Mouse (Mus musculus) heart, adult 2 months (tissue): ENCODE measurements at regions not wholly inside any gene's neighbourhood (a gene's known extent, or its start where the extent isn't known, plus 50 kb on each side); places are given as distances from the start of the nearest gene placed in this dataset.

Experiments
- CTCF ChIP-seq: fragments of 200-600 bp; IDR thresholded peaks from 2 replicates; pipeline ENCODE4 v1.8.1; 2022; ENCODE audit warnings: antibody characterized with exemption, mild to moderate bottlenecking, moderate library complexity
- EP300 ChIP-seq: fragments of 200-500 bp; IDR thresholded peaks from 2 replicates; pipeline ENCODE4 v1.6.1; 2011; ENCODE audit warnings: low read depth, low read length, control low read depth; ENCODE audit not compliant: insufficient read depth
- POLR2A ChIP-seq: fragments of 200-500 bp; IDR thresholded peaks from 2 replicates; pipeline ENCODE4 v1.6.1; 2011; ENCODE audit warnings: mild to moderate bottlenecking, low read depth, low read length, control low read depth; ENCODE audit not compliant: insufficient read depth

DNA sequence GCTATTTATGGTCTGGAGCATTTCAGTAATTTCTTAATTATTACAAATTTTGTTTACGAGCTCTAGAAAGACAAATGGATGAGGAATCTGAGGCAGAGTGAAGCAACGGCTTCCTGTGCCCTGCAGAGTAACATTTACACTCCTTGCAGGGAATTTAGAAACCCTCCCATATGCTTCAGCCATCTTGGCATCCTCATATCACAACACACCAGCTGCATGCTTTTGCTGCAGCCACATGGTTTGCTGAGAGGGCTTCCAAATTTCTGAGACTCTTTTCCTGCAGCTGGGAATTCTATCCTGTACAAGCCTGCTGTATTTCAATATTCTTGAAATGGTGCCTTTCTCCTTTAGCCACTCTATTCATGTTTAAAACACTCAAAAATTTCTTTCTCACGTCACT is 91.4 kb downstream of the Rgs2 start:
- TF ChIP-seq CTCF = no peak
- TF ChIP-seq POLR2A = no peak
- TF ChIP-seq EP300 = no peak
